Mouse (Mus musculus) MEL (cell line): Measurements from ENCODE around the gene Rpl41. TPM values are rescaled to one million over a fixed set of nuclear protein-coding genes. Genes with fewer than 3 reads are reported as not detected.
A peak's percentile ranks its signal among the peaks of the same experiment; 100 is the strongest.

Experiments used
- DNase-seq: peaks from one replicate; pipeline ENCODE4 v3.0.0; 2011; ENCODE audit warnings: low read depth, low spot score
- H3K27ac ChIP-seq: 2 replicates; pipeline ENCODE4 v1.5.1; 2012; ENCODE audit warnings: low read depth, mild to moderate bottlenecking, control low read depth, low read length, moderate library complexity; ENCODE audit not compliant: control insufficient read depth
- H3K27me3 ChIP-seq, 2 experiments: fragments of 150-350 bp in 1 of 2; sonication (generic) in 1 of 2; 2 replicates each; pipeline ENCODE4 v1.6.1; 2012; ENCODE audit warnings: low read length in 2 of 2, mild to moderate bottlenecking in 2 of 2, improper control_type of control experiment in 1 of 2, moderate library complexity in 1 of 2; ENCODE audit not compliant: insufficient read depth in 2 of 2, control insufficient read depth in 1 of 2
- H3K36me3 ChIP-seq, 2 experiments: 2 replicates each; pipeline ENCODE4 v1.6.1; 2012 to 2014; ENCODE audit warnings: low read length in 2 of 2, improper control_type of control experiment in 1 of 2, inconsistent platforms in 1 of 2, mild to moderate bottlenecking in 1 of 2; ENCODE audit not compliant: insufficient read depth in 2 of 2, control insufficient read depth in 1 of 2
- H3K4me1 ChIP-seq, 2 experiments: fragments of 150-350 bp in 1 of 2; sonication (generic) in 1 of 2; 2 replicates each; pipeline ENCODE4 v1.6.1; 2012; ENCODE audit warnings: low read length in 2 of 2, improper control_type of control experiment in 1 of 2, mild to moderate bottlenecking in 1 of 2; ENCODE audit not compliant: insufficient read depth in 2 of 2, control insufficient read depth in 1 of 2
- H3K4me3 ChIP-seq, 2 experiments: fragments of 150-350 bp in 1 of 2; sonication (generic) in 1 of 2; 2 replicates each; pipeline ENCODE4 v1.5.1; 2012; ENCODE audit warnings: low read depth in 2 of 2, low read length in 2 of 2, mild to moderate bottlenecking in 2 of 2, moderate library complexity in 2 of 2, control low read depth in 1 of 2, improper control_type of control experiment in 1 of 2; ENCODE audit not compliant: control insufficient read depth in 1 of 2, insufficient read depth in 1 of 2
- H3K79me2 ChIP-seq: 2 replicates; pipeline ENCODE4 v1.6.1; 2012; ENCODE audit warnings: mild to moderate bottlenecking, low read length, moderate library complexity; ENCODE audit not compliant: control insufficient read depth, poor library complexity, insufficient read depth
- H3K9ac ChIP-seq: 2 replicates; pipeline ENCODE4 v1.6.1; 2012; ENCODE audit warnings: low read depth, mild to moderate bottlenecking, control low read depth, low read length, moderate library complexity; ENCODE audit not compliant: control insufficient read depth, poor library complexity, severe bottlenecking
- H3K9me3 ChIP-seq: fragments of 150-350 bp; sonication (generic); replicated peaks from 2 replicates; pipeline ENCODE4 v1.6.1; 2012; ENCODE audit warnings: mild to moderate bottlenecking, low read length, improper control_type of control experiment, moderate library complexity; ENCODE audit not compliant: insufficient read depth
- CHD1 ChIP-seq: IDR thresholded peaks from 2 replicates; pipeline ENCODE4 v1.6.1; 2012; ENCODE audit warnings: low read depth, mild to moderate bottlenecking, inconsistent platforms, low read length, improper control_type of control experiment
- EP300 ChIP-seq, 2 experiments: IDR thresholded peaks; 2 replicates each; pipeline ENCODE4 v1.6.1; 2011; ENCODE audit warnings: improper control_type of control experiment in 2 of 2, low read length in 2 of 2, low read depth in 1 of 2, mild to moderate bottlenecking in 1 of 2
- GABPA ChIP-seq: IDR thresholded peaks from 2 replicates; pipeline ENCODE4 v1.6.1; 2012; ENCODE audit warnings: low read depth, mild to moderate bottlenecking, inconsistent platforms, low read length, improper control_type of control experiment, moderate library complexity
- JUND ChIP-seq: IDR thresholded peaks from 2 replicates; pipeline ENCODE4 v1.6.1; 2011; ENCODE audit warnings: low read depth, mild to moderate bottlenecking, improper control_type of control experiment, low read length
- MAZ ChIP-seq: IDR thresholded peaks from 2 replicates; pipeline ENCODE4 v1.6.1; 2012; ENCODE audit warnings: low read depth, mild to moderate bottlenecking, inconsistent platforms, low read length, improper control_type of control experiment
- MYB ChIP-seq: IDR thresholded peaks from 2 replicates; pipeline ENCODE4 v1.6.1; 2011; ENCODE audit warnings: mild to moderate bottlenecking, low read depth, low read length, improper control_type of control experiment
- MYC ChIP-seq: IDR thresholded peaks from 2 replicates; pipeline ENCODE4 v1.6.1; 2011; ENCODE audit warnings: low read depth, mild to moderate bottlenecking, low read length, improper control_type of control experiment, moderate library complexity
- NELFE ChIP-seq: IDR thresholded peaks from 2 replicates; pipeline ENCODE4 v1.6.1; 2011; ENCODE audit warnings: low read depth, low read length, improper control_type of control experiment
- POLR2A ChIP-seq, 2 experiments: IDR thresholded peaks; 2 replicates each; pipeline ENCODE4 v1.6.1; 2011 to 2012; ENCODE audit warnings: low read length in 2 of 2, mild to moderate bottlenecking in 2 of 2, control low read depth in 1 of 2, improper control_type of control experiment in 1 of 2, low read depth in 1 of 2, moderate library complexity in 1 of 2; ENCODE audit not compliant: control insufficient read depth in 1 of 2, insufficient read depth in 1 of 2, poor library complexity in 1 of 2
- POLR2AphosphoS2 ChIP-seq: IDR thresholded peaks from 2 replicates; pipeline ENCODE4 v1.6.1; 2011; ENCODE audit warnings: low read length, improper control_type of control experiment
- POLR2AphosphoS5 ChIP-seq: IDR thresholded peaks from 2 replicates; pipeline ENCODE4 v1.6.1; 2012; ENCODE audit warnings: low read depth, borderline replicate concordance, mild to moderate bottlenecking, inconsistent platforms, low read length, moderate library complexity, mixed read lengths
- SIN3A ChIP-seq: IDR thresholded peaks from 2 replicates; pipeline ENCODE4 v1.6.1; 2012; ENCODE audit warnings: low read length, improper control_type of control experiment, inconsistent platforms
- SMC3 ChIP-seq: IDR thresholded peaks from 2 replicates; pipeline ENCODE4 v1.6.1; 2011; ENCODE audit warnings: low read depth, low read length, improper control_type of control experiment
- TAL1 ChIP-seq: IDR thresholded peaks from 2 replicates; pipeline ENCODE4 v1.6.1; 2012; ENCODE audit warnings: mild to moderate bottlenecking, inconsistent platforms, low read length, moderate library complexity, mixed read lengths
- TBP ChIP-seq: IDR thresholded peaks from 2 replicates; pipeline ENCODE4 v1.8.0; 2011; ENCODE audit warnings: low read depth, low read length, improper control_type of control experiment
- ZKSCAN1 ChIP-seq: IDR thresholded peaks from 2 replicates; pipeline ENCODE4 v1.6.1; 2012; ENCODE audit warnings: low read depth, mild to moderate bottlenecking, inconsistent platforms, low read length, improper control_type of control experiment, moderate library complexity
- ZMIZ1 ChIP-seq: IDR thresholded peaks from 2 replicates; pipeline ENCODE4 v1.6.1; 2012; ENCODE audit warnings: low read depth, mild to moderate bottlenecking, inconsistent platforms, low read length, improper control_type of control experiment, moderate library complexity
- ZNF384 ChIP-seq: IDR thresholded peaks from 2 replicates; pipeline ENCODE4 v1.6.1; 2012; ENCODE audit warnings: low read depth, mild to moderate bottlenecking, inconsistent platforms, low read length, improper control_type of control experiment
- polyA plus RNA-seq, 2 experiments: library from polyadenylated mRNA; stranded (reverse) in 1 of 2; unstranded in 1 of 2; fragments of >175 nt in 1 of 2; fragments of >200 nt in 1 of 2; gene quantifications; 2 replicates each; pipeline versions ENCODE4 v1.2.1 to v1.2.4; 2012; ENCODE audit warnings: low replicate concordance in 2 of 2, low read depth in 1 of 2; ENCODE audit not compliant: insufficient read length in 2 of 2, insufficient read depth in 1 of 2, missing spikeins in 1 of 2
- total RNA-seq: library from RNA; depleted of rRNA; stranded (reverse); fragments of 300-350 nt; gene quantifications from 2 replicates; pipeline ENCODE4 v1.2.3, GENCODE M21; 2012

Gene Rpl41
- total and polyA plus RNA-seq, 3 experiments = 274 to 10,905 (median 6,931) TPM

DNA sequence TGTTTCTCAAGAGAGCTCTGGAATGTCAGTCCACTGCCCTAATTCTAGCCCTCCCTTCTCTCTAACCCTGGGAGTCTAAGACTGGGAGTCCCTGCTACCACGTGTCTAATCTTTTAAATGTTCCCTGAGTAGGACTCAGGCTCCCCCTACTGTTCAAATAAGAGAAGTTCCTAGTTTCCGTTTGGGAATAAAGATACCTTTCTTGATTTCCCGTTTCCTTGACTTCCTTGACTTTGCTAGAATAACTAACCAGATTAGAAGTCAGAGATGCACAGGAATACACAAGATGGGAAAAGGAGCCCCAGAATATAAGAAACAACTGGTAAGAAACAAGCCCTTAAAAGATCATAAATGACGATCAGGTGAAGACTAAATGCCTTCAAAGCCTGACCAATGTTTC is 2.7 kb downstream of the Rpl41 start (continued):
- peak in 1 of 2 experiments; percentile 37; a peak in 1 of 4 replicates for TF ChIP-seq POLR2A (IDR thresholded peaks at IDR 0.05; ENCODE audit: control insufficient read depth in 1 of 2, insufficient read depth in 1 of 2, low read depth in 1 of 2, low read length in 2 of 2, poor library complexity in 1 of 2)

DNA sequence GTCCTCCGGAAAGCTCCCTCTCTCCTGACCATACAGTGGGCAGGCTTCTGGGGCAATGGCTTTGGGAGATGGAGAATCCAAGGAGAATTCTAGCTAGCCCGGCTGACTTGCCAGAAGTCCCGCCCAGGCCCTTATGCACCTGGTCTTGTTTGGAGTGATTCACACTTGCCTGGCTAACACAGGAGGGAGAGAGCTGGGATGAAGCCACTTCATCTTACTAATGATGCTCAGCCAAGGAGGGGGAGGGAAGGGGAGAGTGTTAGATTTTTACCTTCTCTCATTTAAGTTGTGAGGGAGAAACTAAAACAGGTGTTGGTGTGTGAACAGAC is 3.6 kb downstream of the Rpl41 start:
- no peak for TF ChIP-seq ZKSCAN1
- no peak for TF ChIP-seq POLR2AphosphoS5
- TF ChIP-seq ZNF384 = no peak
- TF ChIP-seq MAZ = no peak
- no peak for TF ChIP-seq CHD1
- no peak for TF ChIP-seq MYC
- TF ChIP-seq TAL1 = no peak
- no peak for TF ChIP-seq TBP
- TF ChIP-seq SIN3A = no peak
- TF ChIP-seq MYB = no peak
- TF ChIP-seq NELFE = no peak
- no peak for TF ChIP-seq POLR2AphosphoS2
- no peak for TF ChIP-seq SMC3
- TF ChIP-seq ZMIZ1 = no peak
- no peaks in the 10 kb centered on the region for H3K27me3 ChIP-seq
- H3K27ac ChIP-seq = no peak overlapping the region
- H3K9ac ChIP-seq = no peak overlapping the region
- no peaks in the 10 kb centered on the region for H3K9me3 ChIP-seq
- peaks cover 0 to 16% of the 10 kb centered on the region in 2 experiments; a peak in 2 of 4 replicates for H3K4me1 ChIP-seq
- peaks cover 18% of the 10 kb centered on the region for H3K79me2 ChIP-seq
- DNase-seq = no peak
- peaks cover 0 to 8% of the 10 kb centered on the region in 2 experiments; a peak in 2 of 4 replicates for H3K36me3 ChIP-seq
- H3K4me3 ChIP-seq = no peak overlapping the region

DNA sequence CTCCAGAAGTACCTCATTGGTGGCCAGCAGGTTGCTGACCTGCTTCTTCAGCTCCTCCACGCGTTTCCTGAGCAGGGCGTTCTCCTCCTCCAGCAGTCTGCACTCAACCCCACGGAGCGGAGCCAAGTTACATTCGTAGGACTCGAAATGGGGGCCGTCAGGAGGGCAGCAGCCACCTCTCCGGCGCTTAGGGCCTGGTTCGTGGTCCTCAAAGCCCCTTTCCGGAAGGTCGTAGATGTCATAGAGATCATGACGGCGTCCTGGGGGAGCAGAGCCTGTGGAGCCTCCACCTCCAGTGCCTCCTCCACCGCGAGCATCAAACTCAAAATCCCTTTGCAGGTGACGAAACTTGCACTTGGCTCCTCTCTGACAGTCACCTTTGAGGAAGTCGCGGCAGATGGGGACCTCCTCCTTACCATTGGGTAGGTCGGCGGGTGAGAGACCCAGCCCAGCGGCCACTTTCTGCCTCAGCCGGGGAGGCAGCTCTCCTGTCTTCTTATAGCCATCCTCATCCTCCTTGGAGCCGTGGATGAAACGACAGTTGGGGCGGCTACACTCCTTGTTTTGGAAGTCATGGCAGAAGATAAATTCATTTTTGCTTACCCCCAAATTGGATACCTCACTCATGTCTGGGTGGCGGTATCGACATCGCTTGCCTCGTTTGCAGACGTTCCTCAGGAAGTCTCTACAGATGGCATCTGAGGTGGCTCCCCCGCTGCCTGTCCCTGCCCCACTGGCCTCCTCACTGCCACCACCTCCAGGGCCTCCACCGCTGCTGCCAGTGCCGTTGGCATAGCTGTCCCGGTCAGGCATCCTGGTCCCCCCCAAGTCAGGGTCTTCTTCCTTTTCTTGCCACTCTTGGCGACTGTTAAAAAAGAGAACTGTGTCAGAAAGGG is 4.2 kb downstream of the Rpl41 start:
- H3K79me2 ChIP-seq = peaks cover 18% of the 10 kb centered on the region
- H3K4me1 ChIP-seq = peaks cover 0 to 10% of the 10 kb centered on the region in 2 experiments; a peak in 2 of 4 replicates
- no peaks in the 10 kb centered on the region for H3K27me3 ChIP-seq
- DNase-seq = no peak
- H3K9me3 ChIP-seq = no peaks in the 10 kb centered on the region
- H3K36me3 ChIP-seq = peaks cover 0 to 8% of the 10 kb centered on the region in 2 experiments; a peak in 2 of 4 replicates
- no peak for TF ChIP-seq SMC3
- no peak for TF ChIP-seq EP300 (IDR thresholded peaks at IDR 0.05; ENCODE audit: low read depth in 1 of 2, low read length in 2 of 2)
- no peak for TF ChIP-seq POLR2AphosphoS5
- TF ChIP-seq GABPA = no peak
- TF ChIP-seq JUND = no peak
- no peak overlapping the region for H3K27ac ChIP-seq
- H3K4me3 ChIP-seq = no peak overlapping the region
- no peak overlapping the region for H3K9ac ChIP-seq
